Comparison of ENCODE assay signal across 7 mouse cellular contexts in the genomic region with DNA sequence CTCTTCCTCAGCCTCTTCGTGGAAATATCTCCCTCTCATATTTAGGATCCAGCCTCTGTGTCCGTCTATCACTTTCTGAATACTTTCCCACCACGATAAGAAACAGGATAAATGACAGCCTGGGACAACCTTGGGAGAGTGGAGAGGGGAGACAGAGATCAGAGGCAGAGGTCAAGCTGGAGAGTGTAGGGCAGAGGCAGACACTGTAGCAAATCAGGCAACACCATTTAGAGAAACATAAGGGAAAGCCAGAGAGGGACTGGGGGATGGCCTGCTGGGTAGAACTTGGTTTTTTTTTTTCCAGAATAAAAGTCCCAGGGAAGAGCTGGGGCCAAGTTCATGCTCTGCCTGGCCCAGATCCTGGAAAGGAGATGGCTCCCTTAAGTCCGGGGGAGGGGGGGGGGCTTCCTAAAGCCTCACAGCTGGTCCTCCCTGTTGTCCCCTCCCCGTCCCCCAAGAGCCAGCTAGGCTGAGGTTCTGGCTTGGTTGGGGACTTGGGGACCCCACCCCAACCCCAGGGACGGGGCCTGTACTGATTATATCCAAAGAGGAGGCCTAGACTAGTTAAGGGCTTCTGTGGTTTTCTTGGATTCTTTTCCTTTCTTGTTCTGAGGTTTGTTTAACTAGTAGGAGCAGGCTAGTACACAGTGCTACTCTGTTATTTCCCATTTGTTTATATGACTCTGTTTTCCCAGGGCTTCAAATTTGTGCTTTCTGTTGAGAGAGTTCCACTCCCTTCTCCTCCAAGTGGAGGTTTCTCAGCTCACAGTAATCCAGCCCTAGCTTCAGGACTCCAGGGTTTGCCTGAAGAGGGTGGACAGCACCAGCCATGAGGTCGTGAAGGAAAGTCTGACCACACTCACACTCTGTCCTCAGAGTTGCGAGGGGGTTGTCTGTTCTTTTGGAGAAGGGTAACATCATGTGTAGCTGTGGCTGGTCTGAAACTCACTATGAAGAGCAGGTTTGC. TPM values are rescaled to one million over a fixed set of nuclear protein-coding genes. Genes with fewer than 3 reads are reported as not detected.
DNase-seq lines count a peak whose midpoint lies in the region; ATAC-seq and TF ChIP-seq lines count a peak whose summit lies in the region.

No protein-coding gene starts in this region.

- no peak for TF ChIP-seq CTCF in midbrain, postnatal 0 days (IDR thresholded peaks at IDR 0.05)
- TF ChIP-seq CTCF in intestine, postnatal 0 days (IDR thresholded peaks at IDR 0.05; ENCODE audit: low read depth), result no peak

- peak overlapping the region; percentile 43; the same call in 1 of the 2 replicates for H3K27ac ChIP-seq in midbrain, postnatal 0 days (ENCODE audit: low read depth, low read length)
- no peak overlapping the region for H3K27ac ChIP-seq in midbrain, embryonic 15.5 days
- peak overlapping the region; percentile 74 for H3K27ac ChIP-seq in intestine, postnatal 0 days (ENCODE audit: low read depth, low read length)
- peak overlapping the region; percentile 97 for H3K27ac ChIP-seq in stomach, embryonic 16.5 days (ENCODE audit: low read length)

- H3K4me3 ChIP-seq in midbrain, postnatal 0 days (ENCODE audit: low read depth, low read length), result no peak overlapping the region
- H3K4me3 ChIP-seq in midbrain, embryonic 15.5 days, result no peak overlapping the region
- H3K4me3 ChIP-seq in intestine, postnatal 0 days (ENCODE audit: low read depth, low read length), result no peak overlapping the region
- no peak overlapping the region for H3K4me3 ChIP-seq in stomach, embryonic 16.5 days (replicated peaks; ENCODE audit: low read length)

- WGBS in midbrain, postnatal 0 days, result 58% methylated on average over 8 of the region's 8 CpGs
- 55% methylated on average over 8 of the region's 8 CpGs for WGBS in midbrain, embryonic 15.5 days
- WGBS in intestine, postnatal 0 days, result 52% methylated on average over 8 of the region's 8 CpGs
- 38% methylated on average over 8 of the region's 8 CpGs for WGBS in stomach, embryonic 16.5 days

- no peaks in the 10 kb centered on the region; the same call in 1 of the 2 replicates for H3K4me1 ChIP-seq in midbrain, postnatal 0 days (ENCODE audit: insufficient read depth, low read length)
- peaks cover 22% of the 10 kb centered on the region for H3K4me1 ChIP-seq in midbrain, embryonic 15.5 days
- H3K4me1 ChIP-seq in intestine, postnatal 0 days (replicated peaks; ENCODE audit: control insufficient read depth, insufficient read depth, low read length), result no peaks in the 10 kb centered on the region
- peaks cover 36% of the 10 kb centered on the region for H3K4me1 ChIP-seq in stomach, embryonic 16.5 days (ENCODE audit: control insufficient read depth, insufficient read depth, low read length)

- no peak overlapping the region for H3K9ac ChIP-seq in midbrain, postnatal 0 days (replicated peaks; ENCODE audit: low read length, poor library complexity, severe bottlenecking)
- no peak overlapping the region for H3K9ac ChIP-seq in midbrain, embryonic 15.5 days
- H3K9ac ChIP-seq in intestine, postnatal 0 days (ENCODE audit: low read depth, low read length), result no peak overlapping the region
- H3K9ac ChIP-seq in stomach, embryonic 16.5 days (ENCODE audit: low read length), result peak overlapping the region; percentile 48

- intact Hi-C loops in gastrocnemius, postnatal 14 days (cut with DNase I; ENCODE audit: low total_unique reads), result no loop called here

- ATAC-seq in midbrain, postnatal 0 days (ENCODE audit: low FRiP score), result no peak
- ATAC-seq in midbrain, embryonic 15.5 days (replicated peaks), result no peak
- no peak for ATAC-seq in intestine, postnatal 0 days
- ATAC-seq in stomach, embryonic 16.5 days (ENCODE audit: insufficient read depth, low FRiP score), result peak; percentile 19

- H3K27me3 ChIP-seq in midbrain, postnatal 0 days (ENCODE audit: insufficient read depth, low read length), result peaks cover 7% of the 10 kb centered on the region
- peaks cover 22% of the 10 kb centered on the region for H3K27me3 ChIP-seq in midbrain, embryonic 15.5 days (replicated peaks)
- no peaks in the 10 kb centered on the region for H3K27me3 ChIP-seq in intestine, postnatal 0 days (replicated peaks; ENCODE audit: control insufficient read depth, insufficient read depth, low read length)
- no peaks in the 10 kb centered on the region for H3K27me3 ChIP-seq in stomach, embryonic 16.5 days (ENCODE audit: control insufficient read depth, insufficient read depth, low read length)

- no peak for DNase-seq in midbrain, postnatal 0 days (ENCODE audit: low spot score)
- DNase-seq in gastrocnemius, postnatal 14 days, result peak; percentile 73
- DNase-seq in spleen, postnatal 10 days (ENCODE audit: low spot score in 2 of 2), result no peak
- DNase-seq in layer of hippocampus, adult 9-10 months (ENCODE audit: low spot score), result no peak

- no peak overlapping the region for H3K4me2 ChIP-seq in midbrain, postnatal 0 days (ENCODE audit: low read depth, low read length, poor library complexity, severe bottlenecking)
- no peak overlapping the region for H3K4me2 ChIP-seq in midbrain, embryonic 15.5 days
- no peak overlapping the region; the same call in 1 of the 2 replicates for H3K4me2 ChIP-seq in intestine, postnatal 0 days (replicated peaks; ENCODE audit: low read depth)
- H3K4me2 ChIP-seq in stomach, embryonic 16.5 days (ENCODE audit: low read depth, low read length), result peak overlapping the region; percentile 93

- H3K9me3 ChIP-seq in midbrain, postnatal 0 days (ENCODE audit: low read length), result no peaks in the 10 kb centered on the region
- no peaks in the 10 kb centered on the region for H3K9me3 ChIP-seq in midbrain, embryonic 15.5 days
- H3K9me3 ChIP-seq in intestine, postnatal 0 days (ENCODE audit: control insufficient read depth), result no peaks in the 10 kb centered on the region
- no peaks in the 10 kb centered on the region for H3K9me3 ChIP-seq in stomach, embryonic 16.5 days (replicated peaks; ENCODE audit: control insufficient read depth, low read length)

- H3K36me3 ChIP-seq in midbrain, postnatal 0 days (ENCODE audit: insufficient read depth, low read length), result peaks cover 7% of the 10 kb centered on the region; the same call in 1 of the 2 replicates
- no peaks in the 10 kb centered on the region for H3K36me3 ChIP-seq in midbrain, embryonic 15.5 days (replicated peaks)
- H3K36me3 ChIP-seq in intestine, postnatal 0 days (ENCODE audit: control insufficient read depth, insufficient read depth), result peaks cover 9% of the 10 kb centered on the region; the same call in 1 of the 2 replicates
- no peaks in the 10 kb centered on the region; the same call in 1 of the 2 replicates for H3K36me3 ChIP-seq in stomach, embryonic 16.5 days (ENCODE audit: control insufficient read depth, insufficient read depth, low read length)

RNA-seq across cellular contexts. Expression of a gene that starts 1.0 kb away (rescaled TPM):
- total RNA-seq in midbrain, postnatal 0 days (2014; rRNA removed), result 35.5 and 37.2 TPM in 2 replicates
- 27.2 and 32.7 TPM in 2 replicates for polyA plus RNA-seq in midbrain, postnatal 0 days (2015; fragmentation: Nextera tagmentation; extraction: Ambion mirVana)
- 23.4 and 32.6 TPM in 2 replicates for polyA plus RNA-seq in midbrain, embryonic 15.5 days (2015; fragmentation: Nextera tagmentation; extraction: Ambion mirVana)
- total RNA-seq in gastrocnemius, postnatal 14 days (2021), result 10 to 100 TPM; 75.4 to 79.4 TPM
- 38.5 and 39.9 TPM in 2 replicates for polyA plus RNA-seq in intestine, postnatal 0 days (2015; fragmentation: Nextera tagmentation; extraction: Ambion mirVana)
- polyA plus RNA-seq in stomach, embryonic 16.5 days (2015; fragmentation: Nextera tagmentation; extraction: Ambion mirVana), result 126 and 152 TPM in 2 replicates

RNA-seq across cellular contexts. Expression of a gene that starts 7.4 kb away (rescaled TPM):
- total RNA-seq in midbrain, postnatal 0 days (2014; rRNA removed), result 90.9 and 102 TPM in 2 replicates
- 155 and 158 TPM in 2 replicates for polyA plus RNA-seq in midbrain, postnatal 0 days (2015; fragmentation: Nextera tagmentation; extraction: Ambion mirVana)
- polyA plus RNA-seq in midbrain, embryonic 15.5 days (2015; fragmentation: Nextera tagmentation; extraction: Ambion mirVana), result 128 and 129 TPM in 2 replicates
- total RNA-seq in gastrocnemius, postnatal 14 days (2021), result 10 to 100 TPM; 78.8 to 80.8 TPM
- polyA plus RNA-seq in intestine, postnatal 0 days (2015; fragmentation: Nextera tagmentation; extraction: Ambion mirVana), result 152 and 153 TPM in 2 replicates
- polyA plus RNA-seq in stomach, embryonic 16.5 days (2015; fragmentation: Nextera tagmentation; extraction: Ambion mirVana), result 135 and 158 TPM in 2 replicates

RNA-seq across cellular contexts. Expression of a gene that starts 8.7 kb away (rescaled TPM):
- total RNA-seq in midbrain, postnatal 0 days (2014; rRNA removed), result 141 and 156 TPM in 2 replicates
- polyA plus RNA-seq in midbrain, postnatal 0 days (2015; fragmentation: Nextera tagmentation; extraction: Ambion mirVana), result 17.5 TPM in 2 replicates
- polyA plus RNA-seq in midbrain, embryonic 15.5 days (2015; fragmentation: Nextera tagmentation; extraction: Ambion mirVana), result 30.9 and 37.0 TPM in 2 replicates
- 10 to 100 TPM; 88.6 to 89.4 TPM for total RNA-seq in gastrocnemius, postnatal 14 days (2021)
- 6.3 and 6.5 TPM in 2 replicates for polyA plus RNA-seq in intestine, postnatal 0 days (2015; fragmentation: Nextera tagmentation; extraction: Ambion mirVana)
- 5.0 and 5.3 TPM in 2 replicates for polyA plus RNA-seq in stomach, embryonic 16.5 days (2015; fragmentation: Nextera tagmentation; extraction: Ambion mirVana)

RNA-seq across cellular contexts. Expression of a gene that starts 24.7 kb away (rescaled TPM):
- total RNA-seq in midbrain, postnatal 0 days (2014; rRNA removed), result 0.38 and 1.2 TPM in 2 replicates
- 0.12 and 0.22 TPM in 2 replicates for polyA plus RNA-seq in midbrain, postnatal 0 days (2015; fragmentation: Nextera tagmentation; extraction: Ambion mirVana)
- polyA plus RNA-seq in midbrain, embryonic 15.5 days (2015; fragmentation: Nextera tagmentation; extraction: Ambion mirVana), result 0.61 and 0.72 TPM in 2 replicates
- total RNA-seq in gastrocnemius, postnatal 14 days (2021), result under 1 TPM; 0.10 to 0.13 TPM
- 0.16 and 0.22 TPM in 2 replicates for polyA plus RNA-seq in intestine, postnatal 0 days (2015; fragmentation: Nextera tagmentation; extraction: Ambion mirVana)
- 0.32 and 0.35 TPM in 2 replicates for polyA plus RNA-seq in stomach, embryonic 16.5 days (2015; fragmentation: Nextera tagmentation; extraction: Ambion mirVana)

RNA-seq across cellular contexts. Expression of a gene that starts 26.2 kb away (rescaled TPM):
- 66.3 and 112 TPM in 2 replicates for total RNA-seq in midbrain, postnatal 0 days (2014; rRNA removed)
- 78.6 and 88.8 TPM in 2 replicates for polyA plus RNA-seq in midbrain, postnatal 0 days (2015; fragmentation: Nextera tagmentation; extraction: Ambion mirVana)
- polyA plus RNA-seq in midbrain, embryonic 15.5 days (2015; fragmentation: Nextera tagmentation; extraction: Ambion mirVana), result 155 and 164 TPM in 2 replicates
- total RNA-seq in gastrocnemius, postnatal 14 days (2021), result 10 to 100 TPM; 20.6 to 29.0 TPM
- polyA plus RNA-seq in intestine, postnatal 0 days (2015; fragmentation: Nextera tagmentation; extraction: Ambion mirVana), result 54.7 and 65.1 TPM in 2 replicates
- 173 and 181 TPM in 2 replicates for polyA plus RNA-seq in stomach, embryonic 16.5 days (2015; fragmentation: Nextera tagmentation; extraction: Ambion mirVana)
